Mouse (Mus musculus) small intestine, adult 10 weeks (tissue): ENCODE results near the gene Gm5799. TPM values are rescaled to one million over a fixed set of nuclear protein-coding genes. Genes with fewer than 3 reads are reported as not detected.

Source experiments
- polyA plus RNA-seq: library from polyadenylated mRNA; stranded (reverse); fragments of 350-450 nt; fragmentation: Illumina TruSeq; extraction: RNeasy Lipid Tissue Mini Kit (QIAGEN cat#74804); gene quantifications from one replicate; pipeline ENCODE4 v1.2.3, GENCODE M21; 2014; ENCODE audit warnings: low replicate concordance

Gm5799 gene
- polyA plus RNA-seq: not detected

DNA sequence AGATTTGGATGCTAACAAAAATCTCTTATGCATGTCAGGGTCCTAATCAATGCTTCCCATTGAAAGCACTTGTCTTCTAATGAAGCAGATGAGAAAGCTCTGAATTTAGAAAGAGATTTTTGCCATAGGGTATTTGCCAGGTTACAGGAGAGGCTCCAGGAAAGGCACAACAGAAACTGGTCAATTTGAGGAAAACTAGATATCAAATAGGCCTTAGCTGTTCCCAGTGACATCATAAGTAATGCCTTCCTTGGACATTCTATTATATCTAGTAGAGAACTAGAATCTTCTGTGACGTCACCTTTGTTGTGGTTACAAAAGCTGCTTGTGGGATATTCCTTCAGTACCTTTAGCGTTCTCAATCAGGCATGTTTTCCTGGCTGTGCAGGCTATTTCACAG lies at the start of gene Gm5799:
Gene Gm5799, plus strand, starts transcription at position 301 of the 400 bp plus-strand sequence.

DNA sequence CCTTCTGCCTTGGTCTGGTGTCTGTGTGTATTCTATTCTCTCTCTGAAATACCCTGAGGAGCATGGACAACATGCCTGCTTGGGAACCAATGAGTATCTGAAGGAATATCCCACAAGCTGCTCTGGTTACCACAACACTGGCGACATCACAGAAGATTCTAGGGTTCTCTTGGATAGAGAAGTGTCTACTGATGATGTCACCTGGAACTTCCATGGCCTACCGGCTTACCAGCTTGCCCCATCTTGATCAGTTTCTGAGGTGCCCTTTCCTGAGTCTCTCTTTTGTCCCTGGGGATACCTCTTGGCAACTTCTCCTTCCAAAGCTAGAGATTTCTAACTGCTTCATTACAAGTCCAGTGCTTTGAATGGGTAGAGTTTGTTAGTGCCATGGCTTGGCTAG lies 35.7 kb downstream of the Gm5799 start, which contains the start of gene Gm17654:
Gene Gm17654, minus strand, starts transcription at position 101 of the 400 bp plus-strand sequence.

Other genes with a start within 250 kb of the Gm5799 start
- gene Gm8127, start 249.7 kb upstream of the Gm5799 start, polyA plus RNA-seq: not detected
- not detected for gene 1700001F09Rik, start 195.8 kb upstream of the Gm5799 start, polyA plus RNA-seq
- not detected for gene Gm8138, start 127.2 kb upstream of the Gm5799 start, polyA plus RNA-seq
- not detected for gene Gm17654, start 35.6 kb downstream of the Gm5799 start, polyA plus RNA-seq
- not detected for gene Gm10375, start 64.4 kb downstream of the Gm5799 start, polyA plus RNA-seq
- gene Gm8165, start 133.6 kb downstream of the Gm5799 start, polyA plus RNA-seq: not detected
- gene Gm7324, start 154.3 kb downstream of the Gm5799 start, polyA plus RNA-seq: 4.5 TPM
- gene Gm16506, start 183.9 kb downstream of the Gm5799 start, polyA plus RNA-seq: not detected
- gene Gm6526, start 204.3 kb downstream of the Gm5799 start, polyA plus RNA-seq: not detected
- not detected for gene Gm8180, start 241.2 kb downstream of the Gm5799 start, polyA plus RNA-seq